Mouse (Mus musculus) mouse trophoblast stem cell (cell line): ENCODE data around the gene Gm45717.

Source experiments
- in situ Hi-C, 2 experiments: fragments of 300-500 bp; cut with MseI, MboI; formaldehyde crosslinking; loops; 2 replicates in 1 of 2; 3 replicates in 1 of 2; pipeline ENCODE4 v1.15.1; 2025

Gm45717 gene

GRCm38 (mm10) chr7:140944236-140944635 lies 11.5 kb downstream of the Gm45717 start:
- in situ Hi-C loops: no loop called here

GRCm38 (mm10) chr7:140943356-140943755 lies 12.4 kb downstream of the Gm45717 start:
- in situ Hi-C loops: no loop called here

- in situ Hi-C loops: no loop called here
Measured at GRCm38 (mm10) chr7:140942811-140943210, 12.9 kb downstream of the Gm45717 start.

- in situ Hi-C loops: no loop called here
Measured at GRCm38 (mm10) chr7:140942341-140942740, 13.4 kb downstream of the Gm45717 start.

GRCm38 (mm10) chr7:140941222-140942051 lies 14.3 kb downstream of the Gm45717 start, which contains the start of gene Pgghg:
Gene Pgghg (plus strand): TSS chr7:140941391.
- in situ Hi-C loops: no loop called here

GRCm38 (mm10) chr7:140939669-140940171 lies 16.0 kb downstream of the Gm45717 start:
- in situ Hi-C loops: no loop called here

- in situ Hi-C loops: no loop called here
Measured at GRCm38 (mm10) chr7:140938896-140939295, 16.8 kb downstream of the Gm45717 start.

- in situ Hi-C loops: no loop called here
Measured at GRCm38 (mm10) chr7:140938436-140938835, 17.3 kb downstream of the Gm45717 start.

- in situ Hi-C loops: no loop called here
Measured at GRCm38 (mm10) chr7:140927181-140927580, 28.6 kb downstream of the Gm45717 start.

- in situ Hi-C loops: no loop called here
Measured at GRCm38 (mm10) chr7:140923070-140923775, 32.5 kb downstream of the Gm45717 start.

GRCm38 (mm10) chr7:140922398-140923069 lies 33.2 kb downstream of the Gm45717 start:
- in situ Hi-C loops: no loop called here

GRCm38 (mm10) chr7:140921225-140921975 lies 34.3 kb downstream of the Gm45717 start:
- in situ Hi-C loops: no loop called here

GRCm38 (mm10) chr7:140920418-140921029 lies 35.2 kb downstream of the Gm45717 start, which contains the start of gene Nlrp6:
Gene Nlrp6 (plus strand): TSS chr7:140920902.
- in situ Hi-C loops: no loop called here

- in situ Hi-C loops: no loop called here
Measured at GRCm38 (mm10) chr7:140919911-140920310, 35.8 kb downstream of the Gm45717 start.

GRCm38 (mm10) chr7:140914031-140914690 lies 41.6 kb downstream of the Gm45717 start:
- in situ Hi-C loops: no loop called here

- in situ Hi-C loops: no loop called here
Measured at GRCm38 (mm10) chr7:140912846-140913482, 42.8 kb downstream of the Gm45717 start.

- in situ Hi-C loops: no loop called here
Measured at GRCm38 (mm10) chr7:140912293-140912692, 43.4 kb downstream of the Gm45717 start.

- in situ Hi-C loops: no loop called here
Measured at GRCm38 (mm10) chr7:140908634-140909107, 47.1 kb downstream of the Gm45717 start.

GRCm38 (mm10) chr7:140908181-140908580 lies 47.6 kb downstream of the Gm45717 start:
- in situ Hi-C loops: no loop called here

GRCm38 (mm10) chr7:140907697-140908096 lies 48.0 kb downstream of the Gm45717 start:
- in situ Hi-C loops: no loop called here
